Mouse (Mus musculus): ENCODE measurements around the gene Esp24. TPM values are rescaled to one million over a fixed set of nuclear protein-coding genes. Genes with fewer than 3 reads are reported as not detected.
"Not testable (repeated sequence)": the region's sequence is repeated elsewhere in the genome, so short reads cannot be mapped to it uniquely, and the experiment has no call there.

The Esp24 gene
- total RNA-seq (2021), result not detected
- long read RNA-seq, experiment 1, result 0 reads
- long read RNA-seq, experiment 2, result 0 reads

GRCm38 (mm10) chr17:39036395-39036794 is at the start of gene Esp24:
Esp24 (plus strand) TSS chr17:39036695.
- not testable (repeated sequence) for DNase-seq (ENCODE audit: low spot score)

- DNase-seq (ENCODE audit: low spot score), result no peak
Observed at GRCm38 (mm10) chr17:39009846-39010245, 26.6 kb upstream of the Esp24 start.

GRCm38 (mm10) chr17:39010675-39011638 is 25.5 kb upstream of the Esp24 start:
- DNase-seq (ENCODE audit: low spot score), result no peak

GRCm38 (mm10) chr17:39017184-39017583 is 19.3 kb upstream of the Esp24 start:
- no peak for DNase-seq (ENCODE audit: low spot score)

GRCm38 (mm10) chr17:39043241-39043640 is 6.7 kb downstream of the Esp24 start, which contains the start of gene Gm21903:
Gm21903 (minus strand) TSS chr17:39043341.
- no peak for DNase-seq (ENCODE audit: low spot score)

- no peak for DNase-seq (ENCODE audit: low spot score)
Observed at GRCm38 (mm10) chr17:39063641-39064040, 27.1 kb downstream of the Esp24 start.

- DNase-seq (ENCODE audit: low spot score), result no peak
Observed at GRCm38 (mm10) chr17:39076937-39077336, 40.4 kb downstream of the Esp24 start, which contains the start of gene Esp23. Esp23 (minus strand) TSS chr17:39077037.

Other genes with a start within 250 kb of the Esp24 start
- gene Gm21903, start 6.6 kb downstream of the Esp24 start, total RNA-seq (2021), result not detected
- gene Esp23, start 40.3 kb downstream of the Esp24 start, total RNA-seq (2021), result not detected
- not detected for gene Esp22, start 58.6 kb downstream of the Esp24 start, total RNA-seq (2021)